Mouse (Mus musculus) MEL (cell line): ENCODE data around the gene Il17rc. TPM values are rescaled to one million over a fixed set of nuclear protein-coding genes. Genes with fewer than 3 reads are reported as not detected.
A peak's percentile ranks its signal among the peaks of the same experiment; 100 is the strongest.

Experiments used
- DNase-seq: peaks from one replicate; pipeline ENCODE4 v3.0.0; 2011; ENCODE audit warnings: low read depth, low spot score
- H3K27ac ChIP-seq: 2 replicates; pipeline ENCODE4 v1.5.1; 2012; ENCODE audit warnings: low read depth, mild to moderate bottlenecking, control low read depth, low read length, moderate library complexity; ENCODE audit not compliant: control insufficient read depth
- H3K27me3 ChIP-seq, 2 experiments: fragments of 150-350 bp in 1 of 2; sonication (generic) in 1 of 2; 2 replicates each; pipeline ENCODE4 v1.6.1; 2012; ENCODE audit warnings: low read length in 2 of 2, mild to moderate bottlenecking in 2 of 2, improper control_type of control experiment in 1 of 2, moderate library complexity in 1 of 2; ENCODE audit not compliant: insufficient read depth in 2 of 2, control insufficient read depth in 1 of 2
- H3K36me3 ChIP-seq, 2 experiments: 2 replicates each; pipeline ENCODE4 v1.6.1; 2012 to 2014; ENCODE audit warnings: low read length in 2 of 2, improper control_type of control experiment in 1 of 2, inconsistent platforms in 1 of 2, mild to moderate bottlenecking in 1 of 2; ENCODE audit not compliant: insufficient read depth in 2 of 2, control insufficient read depth in 1 of 2
- H3K4me1 ChIP-seq, 2 experiments: fragments of 150-350 bp in 1 of 2; sonication (generic) in 1 of 2; 2 replicates each; pipeline ENCODE4 v1.6.1; 2012; ENCODE audit warnings: low read length in 2 of 2, improper control_type of control experiment in 1 of 2, mild to moderate bottlenecking in 1 of 2; ENCODE audit not compliant: insufficient read depth in 2 of 2, control insufficient read depth in 1 of 2
- H3K4me3 ChIP-seq, 2 experiments: fragments of 150-350 bp in 1 of 2; sonication (generic) in 1 of 2; 2 replicates each; pipeline ENCODE4 v1.5.1; 2012; ENCODE audit warnings: low read depth in 2 of 2, low read length in 2 of 2, mild to moderate bottlenecking in 2 of 2, moderate library complexity in 2 of 2, control low read depth in 1 of 2, improper control_type of control experiment in 1 of 2; ENCODE audit not compliant: control insufficient read depth in 1 of 2, insufficient read depth in 1 of 2
- H3K79me2 ChIP-seq: 2 replicates; pipeline ENCODE4 v1.6.1; 2012; ENCODE audit warnings: mild to moderate bottlenecking, low read length, moderate library complexity; ENCODE audit not compliant: control insufficient read depth, poor library complexity, insufficient read depth
- H3K9ac ChIP-seq: 2 replicates; pipeline ENCODE4 v1.6.1; 2012; ENCODE audit warnings: low read depth, mild to moderate bottlenecking, control low read depth, low read length, moderate library complexity; ENCODE audit not compliant: control insufficient read depth, poor library complexity, severe bottlenecking
- H3K9me3 ChIP-seq: fragments of 150-350 bp; sonication (generic); replicated peaks from 2 replicates; pipeline ENCODE4 v1.6.1; 2012; ENCODE audit warnings: mild to moderate bottlenecking, low read length, improper control_type of control experiment, moderate library complexity; ENCODE audit not compliant: insufficient read depth
- EP300 ChIP-seq, 2 experiments: IDR thresholded peaks; 2 replicates each; pipeline ENCODE4 v1.6.1; 2011; ENCODE audit warnings: improper control_type of control experiment in 2 of 2, low read length in 2 of 2, low read depth in 1 of 2, mild to moderate bottlenecking in 1 of 2
- ETS1 ChIP-seq: IDR thresholded peaks from 2 replicates; pipeline ENCODE4 v1.6.1; 2012; ENCODE audit warnings: low read depth, mild to moderate bottlenecking, inconsistent platforms, low read length, improper control_type of control experiment, moderate library complexity
- GATA1 ChIP-seq: IDR thresholded peaks from 2 replicates; pipeline ENCODE4 v1.6.1; 2011; ENCODE audit warnings: low read depth, low read length, improper control_type of control experiment
- HCFC1 ChIP-seq: IDR thresholded peaks from 2 replicates; pipeline ENCODE4 v1.6.1; 2012; ENCODE audit warnings: low read depth, mild to moderate bottlenecking, inconsistent platforms, low read length, improper control_type of control experiment, moderate library complexity
- KAT2A ChIP-seq: conservative IDR thresholded peaks from 2 replicates; pipeline ENCODE4 v1.6.1; 2012; ENCODE audit warnings: low read depth, low read length, improper control_type of control experiment, inconsistent platforms
- MAFK ChIP-seq: IDR thresholded peaks from 2 replicates; pipeline ENCODE4 v1.6.1; 2011; ENCODE audit warnings: low read depth, mild to moderate bottlenecking, low read length, improper control_type of control experiment, borderline replicate concordance
- MAX ChIP-seq: IDR thresholded peaks from 2 replicates; pipeline ENCODE4 v1.6.1; 2011; ENCODE audit warnings: low read length, improper control_type of control experiment
- MAZ ChIP-seq: IDR thresholded peaks from 2 replicates; pipeline ENCODE4 v1.6.1; 2012; ENCODE audit warnings: low read depth, mild to moderate bottlenecking, inconsistent platforms, low read length, improper control_type of control experiment
- MEF2A ChIP-seq: IDR thresholded peaks from 2 replicates; pipeline ENCODE4 v1.6.1; 2014; ENCODE audit warnings: low read depth, mild to moderate bottlenecking, inconsistent platforms, low read length, improper control_type of control experiment; ENCODE audit not compliant: poor library complexity, insufficient replicate concordance, severe bottlenecking; ENCODE audit errors: extremely low read depth
- MXI1 ChIP-seq: IDR thresholded peaks from 2 replicates; pipeline ENCODE4 v1.6.1; 2011; ENCODE audit warnings: mild to moderate bottlenecking, low read depth, low read length, improper control_type of control experiment
- MYC ChIP-seq: IDR thresholded peaks from 2 replicates; pipeline ENCODE4 v1.6.1; 2011; ENCODE audit warnings: low read depth, mild to moderate bottlenecking, low read length, improper control_type of control experiment, moderate library complexity
- POLR2AphosphoS5 ChIP-seq: IDR thresholded peaks from 2 replicates; pipeline ENCODE4 v1.6.1; 2012; ENCODE audit warnings: low read depth, borderline replicate concordance, mild to moderate bottlenecking, inconsistent platforms, low read length, moderate library complexity, mixed read lengths
- RAD21 ChIP-seq: IDR thresholded peaks from 2 replicates; pipeline ENCODE4 v1.6.1; 2011; ENCODE audit warnings: mild to moderate bottlenecking, low read depth, low read length, improper control_type of control experiment
- SIN3A ChIP-seq: IDR thresholded peaks from 2 replicates; pipeline ENCODE4 v1.6.1; 2012; ENCODE audit warnings: low read length, improper control_type of control experiment, inconsistent platforms
- TAL1 ChIP-seq: IDR thresholded peaks from 2 replicates; pipeline ENCODE4 v1.6.1; 2012; ENCODE audit warnings: mild to moderate bottlenecking, inconsistent platforms, low read length, moderate library complexity, mixed read lengths
- TCF12 ChIP-seq: IDR thresholded peaks from 2 replicates; pipeline ENCODE4 v1.6.1; 2014; ENCODE audit warnings: low read depth, mild to moderate bottlenecking, inconsistent platforms, low read length, improper control_type of control experiment, moderate library complexity
- USF1 ChIP-seq: IDR thresholded peaks from 2 replicates; pipeline ENCODE4 v1.6.1; 2014; ENCODE audit warnings: low read depth, mild to moderate bottlenecking, inconsistent platforms, low read length, improper control_type of control experiment, moderate library complexity
- ZC3H11A ChIP-seq: IDR thresholded peaks from 2 replicates; pipeline ENCODE4 v1.6.1; 2012; ENCODE audit warnings: low read depth, mild to moderate bottlenecking, inconsistent platforms, low read length, improper control_type of control experiment
- ZMIZ1 ChIP-seq: IDR thresholded peaks from 2 replicates; pipeline ENCODE4 v1.6.1; 2012; ENCODE audit warnings: low read depth, mild to moderate bottlenecking, inconsistent platforms, low read length, improper control_type of control experiment, moderate library complexity
- polyA plus RNA-seq, 2 experiments: library from polyadenylated mRNA; stranded (reverse) in 1 of 2; unstranded in 1 of 2; fragments of >175 nt in 1 of 2; fragments of >200 nt in 1 of 2; gene quantifications; 2 replicates each; pipeline versions ENCODE4 v1.2.1 to v1.2.4; 2012; ENCODE audit warnings: low replicate concordance in 2 of 2, low read depth in 1 of 2; ENCODE audit not compliant: insufficient read length in 2 of 2, insufficient read depth in 1 of 2, missing spikeins in 1 of 2
- total RNA-seq: library from RNA; depleted of rRNA; stranded (reverse); fragments of 300-350 nt; gene quantifications from 2 replicates; pipeline ENCODE4 v1.2.3, GENCODE M21; 2012

Gene Il17rc
- total and polyA plus RNA-seq, 3 experiments = 1.2 to 1.8 TPM; not detected in 1

DNA sequence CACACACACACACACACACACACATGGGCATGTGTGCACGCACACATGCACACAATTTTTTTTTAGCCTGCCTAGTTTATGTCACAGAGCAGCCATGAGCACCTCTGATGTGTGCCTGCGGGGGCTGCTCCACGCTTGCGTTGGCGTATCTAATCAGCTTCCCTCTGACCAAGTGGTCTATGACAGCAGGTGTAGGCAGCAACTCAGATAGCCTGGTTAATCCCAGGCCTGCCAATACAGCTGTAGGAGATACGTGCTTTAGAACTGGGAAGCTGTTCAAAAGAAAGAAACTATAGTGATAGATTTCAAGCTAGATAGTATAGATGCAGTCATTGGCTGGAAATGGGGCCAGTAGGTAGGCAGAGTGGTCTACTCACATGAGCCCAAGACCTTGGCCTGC is 2.5 kb downstream of the Il17rc start:
- Histone ChIP-seq H3K36me3 (no peaks in the 10 kb centered on the region; a peak in 1 of 4 replicates), H3K27ac (no peak overlapping the region), H3K79me2 (no peaks in the 10 kb centered on the region), H3K4me3 (no peak overlapping the region), H3K9me3 (no peaks in the 10 kb centered on the region), H3K4me1 (peaks cover 4 to 11% of the 10 kb centered on the region in 2 experiments; a peak in 3 of 4 replicates), H3K27me3 (peaks cover 2 to 3% of the 10 kb centered on the region in 2 experiments; a peak in 1 of 4 replicates), H3K9ac (no peak overlapping the region)
- peak; percentile 66 for DNase-seq
- TF ChIP-seq GATA1 (peak; percentile 74), ETS1 (peak; percentile 80), KAT2A (no peak), MYC (0 out of 2 replicates have a peak, but pooled peaks have one; percentile 0), MAZ (no peak), MEF2A (0 out of 2 replicates have a peak, but pooled peaks have one; percentile 16), EP300 (IDR thresholded peaks at IDR 0.05; ENCODE audit: low read depth in 1 of 2, low read length in 2 of 2) (peak; percentile 57 to 73), TCF12 (peak; percentile 74; the same call in 1 of the 2 replicates), ZC3H11A (no peak), SIN3A (peak; percentile 60; the same call in 1 of the 2 replicates)

DNA sequence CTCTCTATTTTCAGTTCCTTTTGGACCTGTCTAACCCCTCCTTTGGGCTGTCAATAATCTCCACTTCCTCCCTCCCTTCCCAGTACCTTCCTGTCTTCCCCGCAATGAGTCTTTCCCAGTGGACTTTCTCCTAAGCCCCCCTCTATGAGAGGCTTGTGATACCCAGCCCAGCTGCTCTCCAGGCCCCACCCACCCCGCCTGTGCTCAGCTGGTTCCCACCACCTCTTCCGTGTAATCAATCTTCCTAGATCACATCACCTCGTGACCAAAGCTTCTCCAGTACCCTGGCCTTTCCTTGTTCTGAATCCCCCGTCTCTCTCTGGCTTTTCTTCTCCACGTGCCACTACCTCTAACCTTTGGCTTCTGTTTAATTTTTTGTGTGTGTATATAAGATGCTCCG is 6.1 kb downstream of the Il17rc start:
- Histone ChIP-seq H3K4me1 (peaks cover 4 to 8% of the 10 kb centered on the region in 2 experiments; a peak in 3 of 4 replicates), H3K9ac (no peak overlapping the region), H3K4me3 (no peak overlapping the region), H3K27me3 (peaks cover 2 to 5% of the 10 kb centered on the region in 2 experiments; a peak in 1 of 4 replicates), H3K36me3 (no peaks in the 10 kb centered on the region; a peak in 1 of 4 replicates), H3K9me3 (no peaks in the 10 kb centered on the region), H3K79me2 (no peaks in the 10 kb centered on the region), H3K27ac (no peak overlapping the region)
- TF ChIP-seq EP300 (IDR thresholded peaks at IDR 0.05; ENCODE audit: low read depth in 1 of 2, low read length in 2 of 2) (no peak), MAX (no peak), ZMIZ1 (no peak), MYC (no peak), HCFC1 (no peak), TAL1 (no peak), RAD21 (no peak), MXI1 (no peak), MAFK (no peak), USF1 (no peak), POLR2AphosphoS5 (no peak)
- no peak for DNase-seq
